Mouse (Mus musculus): ENCODE measurements at regions not wholly inside any gene's neighbourhood (a gene's known extent, or its start where the extent isn't known, plus 50 kb on each side); places are given as distances from the start of the nearest gene placed in this dataset.

DNA sequence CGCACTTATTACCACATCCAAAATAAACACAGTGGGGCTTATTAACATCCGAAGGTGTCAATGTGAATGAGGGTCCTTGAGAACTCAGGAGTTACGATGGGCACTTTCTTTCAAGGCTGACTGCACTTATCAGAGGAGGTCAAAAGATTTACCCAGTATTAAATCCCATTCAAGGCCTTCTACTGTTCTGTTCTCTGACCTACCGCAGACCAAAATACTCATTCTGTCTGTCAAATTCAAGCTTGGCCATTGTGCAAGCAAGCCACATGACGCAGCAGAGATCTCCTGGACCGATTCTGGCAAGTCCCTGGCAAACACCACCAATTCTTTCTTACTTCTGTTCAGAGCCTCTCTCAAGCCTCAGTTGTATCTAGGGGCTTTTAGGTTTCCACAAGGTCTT is 80.8 kb upstream of the Maf start:
- ATAC-seq (ENCODE audit: insufficient read depth, low FRiP score) = no peak
- Histone ChIP-seq H3K9me3 (replicated peaks; ENCODE audit: control insufficient read depth, low read length) (no peaks in the 10 kb centered on the region), H3K4me1 (ENCODE audit: control insufficient read depth, insufficient read depth, low read length) (no peaks in the 10 kb centered on the region), H3K36me3 (ENCODE audit: control insufficient read depth, insufficient read depth, low read length) (no peaks in the 10 kb centered on the region), H3K27ac (ENCODE audit: low read length) (no peak overlapping the region), H3K9ac (ENCODE audit: low read length) (no peak overlapping the region), H3K4me2 (ENCODE audit: low read depth, low read length) (no peak overlapping the region), H3K27me3 (ENCODE audit: control insufficient read depth, insufficient read depth, low read length) (no peaks in the 10 kb centered on the region), H3K4me3 (replicated peaks; ENCODE audit: low read length) (no peak overlapping the region)
- WGBS = 72% methylated on average over 6 of the region's 6 CpGs

DNA sequence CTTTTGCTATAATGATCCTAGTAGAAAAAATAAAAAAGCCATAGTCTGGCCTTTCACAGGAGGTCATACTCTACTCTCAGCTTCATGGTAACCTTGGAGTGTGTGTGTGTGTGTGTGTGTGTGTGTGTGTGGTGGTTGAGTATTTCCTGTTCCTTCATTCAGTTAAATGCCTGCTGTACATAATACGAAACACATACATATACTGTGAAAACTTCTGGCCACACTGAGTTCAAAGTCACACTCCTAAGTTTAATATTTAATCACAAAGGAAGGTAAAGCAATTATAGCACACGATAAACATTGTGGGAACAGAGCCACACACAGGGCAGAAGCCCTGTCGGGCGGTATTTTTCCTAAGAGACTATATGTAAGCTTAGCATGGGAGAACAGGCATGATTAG is 78.6 kb upstream of the Maf start:
- 77% methylated on average over 4 of the region's 4 CpGs for WGBS
- ATAC-seq (ENCODE audit: insufficient read depth, low FRiP score) = no peak
- no peak overlapping the region for H3K4me3 ChIP-seq (replicated peaks; ENCODE audit: low read length)
- no peaks in the 10 kb centered on the region for H3K9me3 ChIP-seq (replicated peaks; ENCODE audit: control insufficient read depth, low read length)
- H3K36me3 ChIP-seq (ENCODE audit: control insufficient read depth, insufficient read depth, low read length) = no peaks in the 10 kb centered on the region
- no peak overlapping the region for H3K4me2 ChIP-seq (ENCODE audit: low read depth, low read length)
- H3K4me1 ChIP-seq (ENCODE audit: control insufficient read depth, insufficient read depth, low read length) = no peaks in the 10 kb centered on the region
- H3K9ac ChIP-seq (ENCODE audit: low read length) = no peak overlapping the region
- H3K27me3 ChIP-seq (ENCODE audit: control insufficient read depth, insufficient read depth, low read length) = no peaks in the 10 kb centered on the region
- H3K27ac ChIP-seq (ENCODE audit: low read length) = no peak overlapping the region

DNA sequence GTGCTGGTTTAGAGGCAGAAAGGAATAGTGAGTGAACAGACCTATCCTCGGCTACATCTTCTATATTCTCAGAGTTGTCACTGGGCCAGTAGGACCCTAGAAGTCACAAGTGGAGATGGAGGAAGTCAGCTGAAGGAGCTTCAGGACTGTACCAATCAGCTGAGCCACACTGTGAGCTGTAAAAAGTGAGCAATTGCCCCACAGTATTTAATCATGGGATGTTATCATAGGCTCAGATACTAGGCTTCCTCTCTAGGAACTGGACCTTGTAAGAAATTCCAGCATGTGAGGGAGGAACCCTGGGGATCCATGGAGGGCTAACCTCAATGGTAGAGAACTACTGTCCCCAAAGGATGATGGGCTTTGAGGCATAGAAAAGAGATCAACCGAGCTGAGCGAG is 78.2 kb upstream of the Maf start:
- H3K27ac ChIP-seq (ENCODE audit: low read length) = no peak overlapping the region
- H3K4me3 ChIP-seq (replicated peaks; ENCODE audit: low read length) = no peak overlapping the region
- no peaks in the 10 kb centered on the region for H3K36me3 ChIP-seq (ENCODE audit: control insufficient read depth, insufficient read depth, low read length)
- no peak for ATAC-seq (ENCODE audit: insufficient read depth, low FRiP score)
- no peak overlapping the region for H3K4me2 ChIP-seq (ENCODE audit: low read depth, low read length)
- H3K4me1 ChIP-seq (ENCODE audit: control insufficient read depth, insufficient read depth, low read length) = no peaks in the 10 kb centered on the region
- no peak overlapping the region for H3K9ac ChIP-seq (ENCODE audit: low read length)
- H3K27me3 ChIP-seq (ENCODE audit: control insufficient read depth, insufficient read depth, low read length) = no peaks in the 10 kb centered on the region
- WGBS = 94% methylated on average over 3 of the region's 3 CpGs
- no peaks in the 10 kb centered on the region for H3K9me3 ChIP-seq (replicated peaks; ENCODE audit: control insufficient read depth, low read length)

DNA sequence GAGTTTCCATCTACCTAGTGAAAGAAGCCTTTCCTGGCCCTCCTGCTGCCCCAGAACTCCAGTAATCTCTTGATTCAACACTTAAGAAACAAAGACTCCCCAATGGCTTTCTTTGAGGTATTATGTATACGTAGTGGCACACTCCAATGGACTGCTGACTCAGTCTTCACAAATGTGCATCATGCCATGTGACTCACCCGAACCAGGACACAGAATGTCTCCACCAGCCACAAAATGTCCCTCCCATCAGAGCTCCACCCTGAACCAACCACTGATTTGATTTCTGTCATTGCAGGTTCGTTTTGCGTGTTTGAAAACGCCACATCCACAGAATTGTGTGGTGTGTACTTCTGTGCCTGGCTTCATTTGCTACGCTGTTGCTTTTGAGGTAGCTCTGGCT is 75.8 kb upstream of the Maf start:
- Histone ChIP-seq H3K9me3 (replicated peaks; ENCODE audit: control insufficient read depth, low read length) (no peaks in the 10 kb centered on the region), H3K4me1 (ENCODE audit: control insufficient read depth, insufficient read depth, low read length) (no peaks in the 10 kb centered on the region), H3K9ac (ENCODE audit: low read length) (no peak overlapping the region), H3K4me3 (replicated peaks; ENCODE audit: low read length) (no peak overlapping the region), H3K27me3 (ENCODE audit: control insufficient read depth, insufficient read depth, low read length) (no peaks in the 10 kb centered on the region), H3K27ac (ENCODE audit: low read length) (no peak overlapping the region), H3K4me2 (ENCODE audit: low read depth, low read length) (no peak overlapping the region), H3K36me3 (ENCODE audit: control insufficient read depth, insufficient read depth, low read length) (no peaks in the 10 kb centered on the region)
- ATAC-seq (ENCODE audit: insufficient read depth, low FRiP score) = no peak
- WGBS = 85% methylated on average over 6 of the region's 6 CpGs

DNA sequence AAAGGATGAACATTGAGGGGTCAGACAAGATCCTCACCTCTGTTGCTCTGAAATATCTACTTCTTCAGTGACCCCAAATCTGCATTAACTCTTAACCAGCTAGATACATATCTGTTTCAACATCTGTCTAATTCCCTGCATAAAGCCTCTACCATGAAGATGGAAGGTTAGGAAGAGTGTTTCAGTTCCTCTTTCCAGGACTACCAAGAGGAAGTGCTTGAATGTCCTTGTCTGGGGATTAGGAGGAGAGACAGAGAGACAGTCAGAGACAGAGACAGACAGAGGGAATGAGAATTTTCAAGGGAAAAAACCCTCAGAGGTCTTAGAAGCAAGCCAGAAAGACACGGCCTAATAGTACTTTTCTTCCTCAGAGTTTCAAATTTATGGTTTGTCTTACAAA is 70.8 kb upstream of the Maf start:
- H3K27me3 ChIP-seq (ENCODE audit: control insufficient read depth, insufficient read depth, low read length) = no peaks in the 10 kb centered on the region
- no peak overlapping the region for H3K4me2 ChIP-seq (ENCODE audit: low read depth, low read length)
- H3K4me3 ChIP-seq (replicated peaks; ENCODE audit: low read length) = no peak overlapping the region
- ATAC-seq (ENCODE audit: insufficient read depth, low FRiP score) = no peak
- no peaks in the 10 kb centered on the region for H3K9me3 ChIP-seq (replicated peaks; ENCODE audit: control insufficient read depth, low read length)
- H3K27ac ChIP-seq (ENCODE audit: low read length) = no peak overlapping the region
- no peaks in the 10 kb centered on the region for H3K4me1 ChIP-seq (ENCODE audit: control insufficient read depth, insufficient read depth, low read length)
- WGBS = 78% methylated on average over 1 of the region's 1 CpGs
- H3K9ac ChIP-seq (ENCODE audit: low read length) = no peak overlapping the region
- no peaks in the 10 kb centered on the region for H3K36me3 ChIP-seq (ENCODE audit: control insufficient read depth, insufficient read depth, low read length)

DNA sequence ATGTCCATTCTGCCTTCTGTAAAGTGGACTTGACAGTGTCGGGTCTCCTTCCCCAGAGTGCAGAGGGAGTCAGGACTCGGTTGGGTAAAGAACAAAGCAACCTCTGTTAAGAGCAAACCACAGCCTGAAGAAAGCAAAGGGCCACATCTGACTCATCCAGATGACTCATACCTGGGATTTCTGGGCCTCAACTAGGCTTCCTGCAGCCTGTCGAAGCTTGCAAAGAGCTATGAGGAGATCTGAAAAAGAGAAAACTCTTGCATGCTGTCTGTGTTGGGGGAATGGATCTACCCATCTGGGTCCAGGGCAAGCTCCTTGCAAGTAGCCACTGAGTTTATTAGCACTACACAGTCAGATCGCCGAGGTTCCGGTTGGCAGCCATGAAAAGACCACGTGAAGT is 63.5 kb upstream of the Maf start:
- H3K27me3 ChIP-seq (ENCODE audit: control insufficient read depth, insufficient read depth, low read length) = no peaks in the 10 kb centered on the region
- no peaks in the 10 kb centered on the region for H3K36me3 ChIP-seq (ENCODE audit: control insufficient read depth, insufficient read depth, low read length)
- no peak overlapping the region for H3K4me3 ChIP-seq (replicated peaks; ENCODE audit: low read length)
- H3K9me3 ChIP-seq (replicated peaks; ENCODE audit: control insufficient read depth, low read length) = no peaks in the 10 kb centered on the region
- no peak overlapping the region for H3K9ac ChIP-seq (ENCODE audit: low read length)
- H3K27ac ChIP-seq (ENCODE audit: low read length) = peak overlapping the region; percentile 10; the same call in 1 of the 2 replicates
- peaks cover 8% of the 10 kb centered on the region; the same call in 1 of the 2 replicates for H3K4me1 ChIP-seq (ENCODE audit: control insufficient read depth, insufficient read depth, low read length)
- H3K4me2 ChIP-seq (ENCODE audit: low read depth, low read length) = no peak overlapping the region
- WGBS = 68% methylated on average over 7 of the region's 7 CpGs
- peak; percentile 60; the same call in 1 of the 2 replicates for ATAC-seq (ENCODE audit: insufficient read depth, low FRiP score)

DNA sequence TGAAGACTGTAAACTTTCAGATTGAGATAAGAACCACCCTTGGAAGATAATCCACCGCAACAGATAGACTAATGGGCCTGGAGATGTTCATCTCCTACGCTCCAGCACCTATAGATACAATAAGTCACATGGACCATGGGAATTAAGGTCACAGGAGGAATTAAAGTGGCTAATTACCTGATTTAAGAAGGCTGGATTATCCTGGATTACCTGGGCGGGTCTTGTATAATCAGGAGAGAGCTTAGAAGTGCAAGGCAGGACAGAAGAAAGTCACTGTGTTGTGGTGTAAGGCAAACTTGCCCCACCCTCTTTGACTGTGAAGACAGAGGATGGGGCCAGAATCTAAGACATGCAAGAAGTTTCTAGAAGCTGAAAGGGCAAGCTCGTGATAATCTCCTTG is 61.0 kb upstream of the Maf start:
- Histone ChIP-seq H3K4me1 (ENCODE audit: control insufficient read depth, insufficient read depth, low read length) (peaks cover 11% of the 10 kb centered on the region; the same call in 1 of the 2 replicates), H3K4me2 (ENCODE audit: low read depth, low read length) (no peak overlapping the region), H3K27ac (ENCODE audit: low read length) (no peak overlapping the region), H3K9ac (ENCODE audit: low read length) (no peak overlapping the region), H3K36me3 (ENCODE audit: control insufficient read depth, insufficient read depth, low read length) (no peaks in the 10 kb centered on the region), H3K9me3 (replicated peaks; ENCODE audit: control insufficient read depth, low read length) (no peaks in the 10 kb centered on the region), H3K27me3 (ENCODE audit: control insufficient read depth, insufficient read depth, low read length) (no peaks in the 10 kb centered on the region), H3K4me3 (replicated peaks; ENCODE audit: low read length) (no peak overlapping the region)
- 86% methylated on average over 4 of the region's 4 CpGs for WGBS
- no peak for ATAC-seq (ENCODE audit: insufficient read depth, low FRiP score)

DNA sequence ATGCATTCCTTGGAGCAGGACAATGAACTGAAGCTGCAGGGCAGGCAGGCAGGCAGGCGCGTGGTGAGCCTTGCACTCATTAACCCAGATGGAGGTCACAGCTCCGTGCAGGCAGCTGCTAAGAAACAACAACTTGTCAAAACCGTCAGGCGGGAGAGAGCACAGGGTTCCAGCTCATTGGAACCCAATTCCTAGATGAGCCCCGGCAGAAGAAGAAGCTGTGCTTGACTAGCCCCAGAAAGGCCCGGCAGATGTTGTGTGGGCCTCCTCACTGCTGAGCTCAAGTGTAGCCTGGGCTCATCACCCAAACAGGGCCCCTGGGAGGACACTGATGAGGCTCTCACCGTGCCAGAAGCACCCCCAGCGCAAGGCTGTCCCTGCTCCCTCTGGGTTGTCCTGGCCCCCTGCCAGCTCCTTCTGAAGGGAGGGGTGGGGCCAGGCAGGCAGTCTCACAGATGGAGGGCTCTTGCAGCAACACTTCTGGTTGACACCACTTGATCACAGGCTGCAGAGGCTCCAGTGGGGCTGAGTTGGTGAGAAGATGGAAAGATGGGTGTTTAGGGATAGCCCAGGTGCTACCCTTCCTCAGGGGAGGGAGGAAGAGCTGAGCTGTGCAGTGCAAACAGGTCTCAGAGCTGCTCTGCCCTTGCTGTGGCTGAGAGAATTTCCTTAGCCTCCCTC is 58.8 kb upstream of the Maf start:
- WGBS = 7% methylated on average over 9 of the region's 9 CpGs
- H3K27ac ChIP-seq (ENCODE audit: low read length) = peak overlapping the region; percentile 1; the same call in 1 of the 2 replicates

DNA sequence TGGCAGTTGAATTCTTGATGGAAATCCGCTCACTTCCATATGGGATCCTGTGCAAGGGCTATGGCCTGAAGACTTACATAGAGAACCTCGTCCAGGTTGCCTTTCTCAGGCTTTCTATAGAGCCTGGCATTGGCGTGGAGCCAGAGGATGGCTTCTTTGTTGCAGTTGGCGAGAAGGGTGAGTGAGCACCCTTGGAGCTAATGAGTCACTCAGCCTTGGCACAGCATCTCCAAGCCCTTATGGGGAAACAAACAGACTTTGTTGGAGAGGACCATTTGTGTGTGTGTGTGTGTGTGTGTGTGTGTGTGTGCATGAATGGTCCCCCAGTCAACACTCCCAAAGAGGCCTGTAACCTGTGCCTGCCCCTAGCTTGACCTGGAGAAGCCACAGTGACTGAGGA is 57.0 kb upstream of the Maf start:
- Histone ChIP-seq H3K4me2 (ENCODE audit: low read depth, low read length) (no peak overlapping the region), H3K36me3 (ENCODE audit: control insufficient read depth, insufficient read depth, low read length) (no peaks in the 10 kb centered on the region), H3K27me3 (ENCODE audit: control insufficient read depth, insufficient read depth, low read length) (no peaks in the 10 kb centered on the region), H3K9ac (ENCODE audit: low read length) (no peak overlapping the region), H3K4me3 (replicated peaks; ENCODE audit: low read length) (no peak overlapping the region), H3K27ac (ENCODE audit: low read length) (no peak overlapping the region), H3K4me1 (ENCODE audit: control insufficient read depth, insufficient read depth, low read length) (peaks cover 11% of the 10 kb centered on the region; the same call in 1 of the 2 replicates), H3K9me3 (replicated peaks; ENCODE audit: control insufficient read depth, low read length) (no peaks in the 10 kb centered on the region)
- WGBS = 91% methylated on average over 4 of the region's 4 CpGs
- ATAC-seq (ENCODE audit: insufficient read depth, low FRiP score) = no peak

More for the DNA sequence above, 58.8 kb upstream of the Maf start:
- no peaks in the 10 kb centered on the region for H3K36me3 ChIP-seq (ENCODE audit: control insufficient read depth, insufficient read depth, low read length)
- no peaks in the 10 kb centered on the region for H3K9me3 ChIP-seq (replicated peaks; ENCODE audit: control insufficient read depth, low read length)
- peaks cover 11% of the 10 kb centered on the region; the same call in 1 of the 2 replicates for H3K4me1 ChIP-seq (ENCODE audit: control insufficient read depth, insufficient read depth, low read length)
- ATAC-seq (ENCODE audit: insufficient read depth, low FRiP score) = peak; percentile 79
- no peak overlapping the region for H3K4me3 ChIP-seq (replicated peaks; ENCODE audit: low read length)
- no peaks in the 10 kb centered on the region for H3K27me3 ChIP-seq (ENCODE audit: control insufficient read depth, insufficient read depth, low read length)
- no peak overlapping the region for H3K4me2 ChIP-seq (ENCODE audit: low read depth, low read length)
- H3K9ac ChIP-seq (ENCODE audit: low read length) = peak overlapping the region; percentile 37; the same call in 1 of the 2 replicates

Data from stomach, embryonic 16.5 days (tissue).